Mouse (Mus musculus): ENCODE results near the gene Tspan5. TPM values are rescaled to one million over a fixed set of nuclear protein-coding genes. Genes with fewer than 3 reads are reported as not detected.

The Tspan5 gene
- polyA plus RNA-seq, 2 experiments, result 38.8 to 44.8 TPM

DNA sequence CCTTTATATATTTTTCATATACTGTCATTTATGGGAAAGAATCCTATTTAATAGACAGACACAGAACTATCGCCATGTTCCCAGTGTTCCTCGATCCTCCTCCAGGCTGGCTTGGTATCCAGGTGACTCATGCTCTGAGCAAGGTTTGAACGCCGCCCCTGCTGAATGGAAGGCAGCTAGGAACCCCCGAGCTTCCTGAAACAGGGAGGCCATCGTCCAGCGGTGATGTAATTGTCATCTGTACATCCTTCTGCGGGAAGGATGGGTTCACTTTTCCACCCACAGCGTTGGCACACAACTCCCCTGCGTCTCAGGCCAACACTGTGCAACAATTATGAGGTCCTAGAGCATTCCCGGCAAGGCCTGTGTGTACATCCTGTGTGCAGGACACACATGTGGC lies 92.2 kb downstream of the Tspan5 start:
- no peak overlapping the region for H3K4me3 ChIP-seq (replicated peaks; ENCODE audit: low read length)
- no peak overlapping the region for H3K9ac ChIP-seq (ENCODE audit: low read depth, low read length, severe bottlenecking)
- peaks cover 3% of the 10 kb centered on the region for H3K4me1 ChIP-seq (ENCODE audit: control insufficient read depth, insufficient read depth, low read length)
- TF ChIP-seq POLR2A (IDR thresholded peaks at IDR 0.05; ENCODE audit: borderline replicate concordance, extremely low read depth, insufficient read depth, insufficient read length), result no peak
- no peaks in the 10 kb centered on the region for H3K36me3 ChIP-seq (ENCODE audit: control insufficient read depth, insufficient read depth, low read length)
- no peaks in the 10 kb centered on the region for H3K27me3 ChIP-seq (ENCODE audit: control insufficient read depth, insufficient read depth, low read length)
- no peak overlapping the region for H3K4me2 ChIP-seq (replicated peaks; ENCODE audit: low read depth, low read length, severe bottlenecking)
- DNase-seq (ENCODE audit: low spot score) (no peak), ATAC-seq (ENCODE audit: low FRiP score, low read depth) (no peak)
- 91% methylated on average over 11 of the region's 11 CpGs for WGBS
- H3K9me3 ChIP-seq (ENCODE audit: control insufficient read depth, low read length), result no peaks in the 10 kb centered on the region
- no peak overlapping the region for H3K27ac ChIP-seq (replicated peaks; ENCODE audit: low read depth, low read length)

DNA sequence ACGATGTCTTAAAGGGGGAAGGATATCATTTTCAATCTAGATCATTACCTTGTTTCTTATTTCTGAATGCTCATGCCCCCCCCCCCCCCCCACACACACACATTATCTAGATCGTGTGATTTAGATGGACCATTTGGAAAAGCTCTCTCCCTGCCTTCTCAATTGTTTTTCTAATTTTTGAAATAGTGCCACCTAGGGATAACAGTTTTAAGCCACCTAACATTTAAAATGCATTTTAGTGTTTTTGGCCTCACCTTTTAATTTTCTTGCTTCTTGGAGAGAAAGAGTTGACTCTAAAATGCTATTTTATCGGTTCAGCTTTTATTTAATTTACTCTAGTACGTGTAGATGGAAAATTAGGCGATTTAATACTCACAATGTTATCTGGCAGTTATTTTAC lies 94.9 kb downstream of the Tspan5 start:
- Histone ChIP-seq H3K4me2 (replicated peaks; ENCODE audit: low read depth, low read length, severe bottlenecking) (no peak overlapping the region), H3K4me3 (replicated peaks; ENCODE audit: low read length) (no peak overlapping the region), H3K4me1 (ENCODE audit: control insufficient read depth, insufficient read depth, low read length) (peaks cover 8% of the 10 kb centered on the region), H3K9me3 (ENCODE audit: control insufficient read depth, low read length) (no peaks in the 10 kb centered on the region), H3K27me3 (ENCODE audit: control insufficient read depth, insufficient read depth, low read length) (no peaks in the 10 kb centered on the region), H3K27ac (replicated peaks; ENCODE audit: low read depth, low read length) (no peak overlapping the region), H3K36me3 (ENCODE audit: control insufficient read depth, insufficient read depth, low read length) (no peaks in the 10 kb centered on the region), H3K9ac (ENCODE audit: low read depth, low read length, severe bottlenecking) (no peak overlapping the region)
- no peak for ATAC-seq (ENCODE audit: low FRiP score, low read depth)
- no peak for DNase-seq (ENCODE audit: low spot score)
- WGBS, result 58% methylated on average over 5 of the region's 5 CpGs
- no peak for TF ChIP-seq POLR2A (IDR thresholded peaks at IDR 0.05; ENCODE audit: borderline replicate concordance, extremely low read depth, insufficient read depth, insufficient read length)

DNA sequence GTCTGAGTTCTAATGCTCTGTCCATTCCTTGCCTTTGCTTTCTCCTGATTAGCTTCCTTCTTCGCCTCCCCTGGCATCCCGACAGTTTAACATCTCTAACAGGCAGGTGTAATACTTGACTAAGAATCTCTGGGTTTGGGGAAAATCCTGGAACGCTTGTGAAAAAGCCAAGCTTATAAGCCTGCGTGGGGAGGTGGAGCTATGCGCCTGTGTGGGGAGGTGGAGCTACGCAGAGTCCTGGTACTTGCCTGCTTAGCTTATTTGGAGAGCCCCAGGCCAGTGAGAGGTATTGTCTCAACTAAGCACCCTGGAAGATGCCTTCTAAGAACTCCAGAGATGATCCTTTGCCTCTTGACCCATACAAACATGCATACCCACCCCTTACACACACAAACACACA lies 95.7 kb downstream of the Tspan5 start:
- WGBS, result 80% methylated on average over 6 of the region's 6 CpGs

DNA sequence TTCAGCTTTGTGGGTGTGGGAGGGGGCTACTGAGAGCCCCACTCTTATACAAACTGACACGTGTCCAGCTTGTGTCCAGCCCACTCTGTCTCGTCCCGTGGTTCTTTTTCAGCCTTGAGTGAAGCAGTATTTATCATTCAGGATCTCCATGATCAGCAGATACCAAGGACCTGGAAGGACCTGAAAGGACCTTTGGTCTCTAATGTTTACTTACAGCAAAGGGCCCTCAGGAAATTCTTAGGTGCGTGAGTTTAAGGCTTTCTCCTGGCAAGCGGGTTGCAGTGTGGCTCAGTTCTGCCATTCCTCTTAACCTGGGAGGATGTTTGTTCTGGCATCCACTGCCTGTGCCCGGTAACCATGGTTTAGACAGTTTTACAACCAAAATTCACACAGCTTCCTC lies 97.7 kb downstream of the Tspan5 start:
- Histone ChIP-seq H3K9ac (ENCODE audit: low read depth, low read length, severe bottlenecking) (no peak overlapping the region), H3K27ac (replicated peaks; ENCODE audit: low read depth, low read length) (no peak overlapping the region)

More for the DNA sequence above, 95.7 kb downstream of the Tspan5 start:
- DNase-seq (ENCODE audit: low spot score) (no peak), ATAC-seq (ENCODE audit: low FRiP score, low read depth) (no peak)
- Histone ChIP-seq H3K4me3 (replicated peaks; ENCODE audit: low read length) (no peak overlapping the region), H3K9ac (ENCODE audit: low read depth, low read length, severe bottlenecking) (no peak overlapping the region), H3K4me1 (ENCODE audit: control insufficient read depth, insufficient read depth, low read length) (peaks cover 10% of the 10 kb centered on the region), H3K9me3 (ENCODE audit: control insufficient read depth, low read length) (no peaks in the 10 kb centered on the region), H3K27ac (replicated peaks; ENCODE audit: low read depth, low read length) (no peak overlapping the region), H3K27me3 (ENCODE audit: control insufficient read depth, insufficient read depth, low read length) (no peaks in the 10 kb centered on the region), H3K36me3 (ENCODE audit: control insufficient read depth, insufficient read depth, low read length) (no peaks in the 10 kb centered on the region), H3K4me2 (replicated peaks; ENCODE audit: low read depth, low read length, severe bottlenecking) (no peak overlapping the region)
- no peak for TF ChIP-seq POLR2A (IDR thresholded peaks at IDR 0.05; ENCODE audit: borderline replicate concordance, extremely low read depth, insufficient read depth, insufficient read length)

DNA sequence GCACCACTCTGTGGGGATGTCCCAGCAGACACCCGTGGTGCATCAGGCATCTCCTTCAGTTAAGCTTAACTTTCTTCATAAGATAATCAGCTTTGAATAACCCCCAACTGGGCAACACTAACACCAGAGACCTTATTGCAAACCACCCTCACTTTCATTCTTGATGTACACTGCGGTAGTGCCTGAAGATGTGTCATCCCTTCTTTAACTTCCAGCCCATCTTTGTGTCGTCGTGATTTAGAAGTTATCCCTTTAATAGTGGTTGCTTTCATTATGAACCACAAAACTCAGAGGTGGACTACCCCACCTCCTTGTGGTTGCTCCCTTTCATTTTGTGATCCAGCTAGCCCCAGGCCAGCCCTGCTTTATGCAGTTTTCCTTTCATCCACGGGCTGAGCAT lies 99.3 kb downstream of the Tspan5 start:
- Histone ChIP-seq H3K27me3 (ENCODE audit: control insufficient read depth, insufficient read depth, low read length) (no peaks in the 10 kb centered on the region), H3K9ac (ENCODE audit: low read depth, low read length, severe bottlenecking) (no peak overlapping the region), H3K36me3 (ENCODE audit: control insufficient read depth, insufficient read depth, low read length) (no peaks in the 10 kb centered on the region), H3K4me1 (ENCODE audit: control insufficient read depth, insufficient read depth, low read length) (peaks cover 10% of the 10 kb centered on the region), H3K4me2 (replicated peaks; ENCODE audit: low read depth, low read length, severe bottlenecking) (no peak overlapping the region), H3K4me3 (replicated peaks; ENCODE audit: low read length) (no peak overlapping the region), H3K27ac (replicated peaks; ENCODE audit: low read depth, low read length) (no peak overlapping the region), H3K9me3 (ENCODE audit: control insufficient read depth, low read length) (no peaks in the 10 kb centered on the region)
- WGBS, result 67% methylated on average over 5 of the region's 5 CpGs
- no peak for DNase-seq (ENCODE audit: low spot score)
- no peak for TF ChIP-seq POLR2A (IDR thresholded peaks at IDR 0.05; ENCODE audit: borderline replicate concordance, extremely low read depth, insufficient read depth, insufficient read length)
- ATAC-seq (ENCODE audit: low FRiP score, low read depth), result no peak

More for the DNA sequence above, 97.7 kb downstream of the Tspan5 start:
- no peak for ATAC-seq (ENCODE audit: low FRiP score, low read depth)
- Histone ChIP-seq H3K36me3 (ENCODE audit: control insufficient read depth, insufficient read depth, low read length) (no peaks in the 10 kb centered on the region), H3K4me3 (replicated peaks; ENCODE audit: low read length) (no peak overlapping the region), H3K9me3 (ENCODE audit: control insufficient read depth, low read length) (no peaks in the 10 kb centered on the region), H3K4me2 (replicated peaks; ENCODE audit: low read depth, low read length, severe bottlenecking) (no peak overlapping the region), H3K27me3 (ENCODE audit: control insufficient read depth, insufficient read depth, low read length) (no peaks in the 10 kb centered on the region), H3K4me1 (ENCODE audit: control insufficient read depth, insufficient read depth, low read length) (peaks cover 10% of the 10 kb centered on the region)
- no peak for TF ChIP-seq POLR2A (IDR thresholded peaks at IDR 0.05; ENCODE audit: borderline replicate concordance, extremely low read depth, insufficient read depth, insufficient read length)
- WGBS, result 71% methylated on average over 6 of the region's 6 CpGs
- DNase-seq (ENCODE audit: low spot score), result no peak

DNA sequence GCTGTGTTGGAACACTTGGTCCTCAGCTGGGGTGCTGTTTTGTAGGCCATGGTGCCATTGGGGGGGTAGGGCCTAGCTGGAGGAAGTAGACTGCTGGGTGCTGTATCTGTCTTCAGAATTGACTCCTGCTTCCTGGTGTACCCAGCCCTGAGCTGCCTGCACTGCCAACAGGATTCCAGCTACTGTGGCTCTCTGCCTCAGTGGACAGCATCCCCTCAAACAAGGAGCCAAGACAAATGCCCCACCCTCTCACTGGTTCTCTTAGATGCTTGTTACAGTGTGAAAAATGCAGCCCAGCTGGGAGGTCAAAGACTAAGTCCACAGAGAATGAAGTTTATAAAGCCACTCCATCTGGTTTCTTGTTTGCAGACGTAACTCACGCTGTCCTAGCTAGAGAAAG lies 101.2 kb downstream of the Tspan5 start:
- TF ChIP-seq POLR2A (IDR thresholded peaks at IDR 0.05; ENCODE audit: borderline replicate concordance, extremely low read depth, insufficient read depth, insufficient read length), result no peak
- ATAC-seq (ENCODE audit: low FRiP score, low read depth) (no peak), DNase-seq (ENCODE audit: low spot score) (no peak)
- no peaks in the 10 kb centered on the region for H3K27me3 ChIP-seq (ENCODE audit: control insufficient read depth, insufficient read depth, low read length)
- H3K4me2 ChIP-seq (replicated peaks; ENCODE audit: low read depth, low read length, severe bottlenecking), result no peak overlapping the region
- peaks cover 10% of the 10 kb centered on the region; the same call in 1 of the 2 replicates for H3K4me1 ChIP-seq (ENCODE audit: control insufficient read depth, insufficient read depth, low read length)
- H3K4me3 ChIP-seq (replicated peaks; ENCODE audit: low read length), result no peak overlapping the region
- no peaks in the 10 kb centered on the region for H3K9me3 ChIP-seq (ENCODE audit: control insufficient read depth, low read length)
- H3K36me3 ChIP-seq (ENCODE audit: control insufficient read depth, insufficient read depth, low read length), result no peaks in the 10 kb centered on the region
- H3K27ac ChIP-seq (replicated peaks; ENCODE audit: low read depth, low read length), result no peak overlapping the region
- H3K9ac ChIP-seq (ENCODE audit: low read depth, low read length, severe bottlenecking), result no peak overlapping the region
- 82% methylated on average over 2 of the region's 2 CpGs for WGBS
